Mouse (Mus musculus) cerebellum, adult 2 months (tissue): Measurements from ENCODE around the gene Dmrtb1.

ENCODE experiments used
- CTCF ChIP-seq: fragments of 200-500 bp; IDR thresholded peaks from 2 replicates; pipeline ENCODE4 v1.5.1; 2011; ENCODE audit warnings: low read depth, mild to moderate bottlenecking, control low read depth, low read length, moderate library complexity, borderline replicate concordance; ENCODE audit not compliant: insufficient read depth
- POLR2A ChIP-seq: fragments of 200-500 bp; IDR thresholded peaks from 2 replicates; pipeline ENCODE4 v1.6.1; 2011; ENCODE audit warnings: low read length, control low read depth, borderline replicate concordance; ENCODE audit not compliant: insufficient read depth

DNA sequence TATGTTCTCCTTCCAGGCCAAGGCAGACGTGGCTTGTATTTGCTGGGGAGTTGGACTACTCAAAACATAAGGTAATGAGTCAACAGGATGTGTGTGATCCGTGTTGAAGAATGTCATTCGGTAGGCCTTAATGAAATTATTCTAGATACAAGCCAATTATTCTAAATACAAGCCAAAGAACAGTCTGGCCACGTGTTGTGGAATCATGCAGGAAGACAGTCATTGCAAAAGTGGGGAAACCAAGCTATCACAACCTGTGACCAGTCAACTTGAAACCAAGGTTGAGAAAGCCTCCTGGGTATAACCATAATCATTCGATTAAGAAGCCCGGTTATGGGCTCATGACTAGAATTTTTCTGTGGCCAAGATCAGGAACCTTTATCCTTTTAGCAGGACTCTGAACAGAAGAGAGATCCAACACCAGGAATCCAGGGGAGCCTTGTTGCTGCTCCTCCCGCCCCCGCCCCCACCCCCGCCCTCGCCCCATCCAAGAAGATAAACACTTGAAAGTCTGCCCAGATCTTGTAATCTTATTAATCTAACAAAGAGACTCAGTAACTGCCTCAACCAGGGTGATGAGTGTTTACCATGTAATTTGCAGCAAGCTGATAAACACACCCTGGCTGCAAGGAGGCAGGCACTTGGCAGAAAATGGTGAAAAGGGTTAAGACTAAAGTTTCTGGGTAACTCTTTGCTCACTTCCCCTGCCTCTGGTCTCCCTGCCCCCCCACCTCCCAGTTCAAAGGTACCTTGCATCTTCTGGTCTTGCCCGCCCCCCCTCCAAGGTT lies 36.2 kb upstream of the Dmrtb1 start:
- no peak for TF ChIP-seq CTCF
- TF ChIP-seq POLR2A, result no peak
